Mouse (Mus musculus): ENCODE results near the gene Atp6v0d1.
A peak's percentile ranks its signal among the peaks of the same experiment; 100 is the strongest.
"Not testable (repeated sequence)": the region's sequence is repeated elsewhere in the genome, so short reads cannot be mapped to it uniquely, and the experiment has no call there.

The Atp6v0d1 gene

DNA sequence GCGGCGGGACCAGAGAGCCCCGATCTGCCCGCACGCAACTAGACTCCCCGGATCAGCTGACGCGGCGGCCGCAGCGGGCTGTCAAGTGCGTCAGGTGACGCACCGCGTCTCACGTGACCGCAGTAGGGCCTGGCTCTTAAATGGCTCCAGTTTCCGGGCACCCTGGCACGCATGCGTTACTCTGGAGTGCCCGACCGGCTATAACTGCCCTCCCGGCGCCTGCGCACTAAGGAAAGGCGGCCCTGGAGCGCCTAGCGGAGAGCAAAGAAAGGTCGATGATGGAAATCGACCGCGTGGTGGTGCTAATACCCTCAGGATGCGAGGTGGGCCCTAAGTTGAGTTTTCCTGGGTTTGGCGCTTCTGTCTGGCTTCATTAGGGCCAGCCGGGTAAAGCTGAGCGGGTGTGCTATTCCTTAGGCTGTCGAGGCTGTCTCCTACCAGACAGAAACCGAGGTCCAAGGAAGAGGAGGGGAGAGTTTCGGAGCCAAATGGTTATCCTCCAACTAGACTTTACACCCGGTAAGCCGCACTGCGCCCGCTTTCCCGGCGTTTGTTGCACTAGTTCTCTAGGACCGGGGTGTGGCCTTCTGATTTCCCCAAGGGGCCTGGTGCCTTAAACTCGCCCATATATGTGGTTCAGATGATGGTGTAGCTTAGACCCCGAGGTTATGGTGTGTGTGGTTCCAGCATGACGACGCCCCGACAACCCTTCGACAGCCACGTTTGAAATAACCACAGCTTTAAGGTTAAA is at the start of gene Atp6v0d1:
Gene Atp6v0d1 (minus strand): TSS at position 96 of the 751 bp plus-strand sequence.
- peak; percentile 100 for DNase-seq (ENCODE audit: low read depth)

DNA sequence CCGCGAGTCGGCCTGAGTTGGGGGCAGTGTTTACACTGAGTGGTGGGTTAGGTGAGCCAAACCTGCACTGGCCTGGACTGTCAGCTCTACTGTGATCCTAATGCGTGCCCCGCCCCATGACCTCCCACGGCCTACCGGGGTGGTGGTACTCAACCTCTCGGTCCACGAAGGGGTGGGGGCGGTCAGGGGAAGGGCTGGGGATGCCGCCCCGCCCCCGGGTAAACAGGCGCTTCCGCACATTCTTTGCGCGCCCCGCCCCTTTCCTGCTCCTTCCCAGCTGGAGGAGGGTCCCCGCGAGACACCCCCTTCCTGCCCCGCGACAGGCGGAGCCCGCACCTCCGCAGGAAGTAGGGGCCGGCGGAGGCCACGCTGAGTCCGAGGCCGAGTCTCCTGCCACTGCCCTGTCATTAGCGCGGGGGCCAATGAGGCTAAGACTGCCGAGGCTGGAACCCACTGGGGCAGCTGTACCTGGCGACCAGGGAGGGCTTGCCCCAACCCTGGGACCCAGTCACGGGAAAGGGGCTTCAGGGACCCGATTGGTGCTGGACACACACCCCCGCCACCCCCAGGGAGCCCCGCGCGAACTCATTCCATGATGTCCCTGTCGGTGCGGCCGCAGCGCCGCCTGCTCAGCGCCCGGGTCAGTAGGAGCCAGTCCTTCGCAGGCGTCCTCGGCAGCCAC is 48.1 kb upstream of the Atp6v0d1 start:
- no peak for DNase-seq (ENCODE audit: low read depth)

DNA sequence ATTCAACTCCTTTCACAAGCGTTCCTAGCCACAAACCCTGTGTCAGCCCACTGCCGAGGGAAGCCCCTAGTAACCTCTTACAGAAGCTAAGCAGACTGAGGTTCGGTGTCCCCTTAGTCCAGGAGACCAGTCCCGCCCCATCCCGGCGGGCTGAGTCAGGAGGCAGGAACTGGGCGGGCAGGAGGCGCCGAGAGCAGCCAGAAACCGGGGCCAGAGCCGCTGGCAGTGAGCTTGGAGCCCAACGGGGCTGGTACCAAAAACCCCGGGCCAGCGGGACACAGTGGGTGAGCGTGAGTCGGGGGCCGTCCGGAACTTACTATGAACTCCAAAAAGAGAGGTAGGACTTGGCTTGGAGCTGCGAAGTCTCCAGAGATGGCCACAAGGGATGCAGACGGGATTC is 47.2 kb upstream of the Atp6v0d1 start:
- peak; percentile 67 for DNase-seq (ENCODE audit: low read depth)

DNA sequence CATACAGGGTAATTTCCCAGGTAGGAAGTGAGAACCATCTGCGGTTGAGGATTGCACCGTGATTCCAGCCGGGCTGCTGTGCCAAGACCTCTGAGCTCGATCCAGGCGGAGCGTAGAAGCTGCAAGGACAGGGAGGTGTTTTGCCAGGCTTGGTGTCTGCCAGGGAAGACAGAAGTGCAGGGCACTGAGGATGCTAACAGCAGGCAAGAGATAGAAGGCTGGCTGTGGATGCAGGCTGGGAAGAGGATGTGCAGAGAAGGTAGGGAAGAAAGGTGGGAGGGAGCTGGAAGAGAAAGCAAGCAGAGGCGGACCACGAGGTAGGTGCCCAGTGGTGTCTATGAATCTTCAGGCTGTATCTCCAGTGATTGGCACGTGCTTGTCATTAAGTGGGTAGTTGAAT is 46.0 kb upstream of the Atp6v0d1 start:
- DNase-seq (ENCODE audit: low read depth) = no peak

DNA sequence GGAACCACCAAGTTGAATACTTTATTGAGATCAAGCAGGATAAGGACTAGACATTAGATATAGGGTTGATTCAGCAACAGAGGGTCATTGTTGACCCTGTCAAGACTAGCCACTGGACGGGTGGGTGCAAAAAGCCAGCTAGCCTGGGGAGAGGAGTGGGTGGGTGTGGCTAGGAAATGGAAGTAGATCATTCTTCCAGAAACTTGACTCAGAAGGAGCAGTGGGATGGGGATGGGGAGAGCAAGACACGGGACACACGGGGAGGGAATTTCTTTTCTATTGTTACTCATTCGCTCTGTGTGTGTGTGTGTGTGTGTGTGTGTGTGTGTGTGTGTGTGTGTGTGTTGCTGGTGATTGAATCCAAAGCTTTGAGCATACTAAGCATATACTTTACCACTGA is 43.9 kb upstream of the Atp6v0d1 start:
- DNase-seq (ENCODE audit: low read depth) = peak; percentile 25

DNA sequence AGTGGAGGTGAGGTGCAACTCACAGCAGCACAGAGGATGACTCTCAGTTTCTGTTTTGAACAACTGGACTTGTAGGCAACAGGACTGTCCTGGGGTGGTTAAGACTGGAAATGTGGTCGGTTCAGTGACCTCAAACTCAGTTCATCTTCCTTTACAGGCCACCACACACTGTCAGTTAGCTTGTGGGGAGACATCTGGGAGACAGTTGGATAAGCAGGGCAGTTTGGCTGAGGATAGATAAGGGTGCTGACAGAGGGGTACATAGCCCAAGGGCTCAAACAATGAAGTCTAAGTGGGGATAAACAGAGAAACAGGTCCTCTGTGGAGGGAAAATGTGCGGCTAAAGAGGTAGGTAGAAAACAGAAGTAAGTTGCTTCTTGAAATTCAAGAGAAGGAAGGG is 43.5 kb upstream of the Atp6v0d1 start:
- no peak for DNase-seq (ENCODE audit: low read depth)

DNA sequence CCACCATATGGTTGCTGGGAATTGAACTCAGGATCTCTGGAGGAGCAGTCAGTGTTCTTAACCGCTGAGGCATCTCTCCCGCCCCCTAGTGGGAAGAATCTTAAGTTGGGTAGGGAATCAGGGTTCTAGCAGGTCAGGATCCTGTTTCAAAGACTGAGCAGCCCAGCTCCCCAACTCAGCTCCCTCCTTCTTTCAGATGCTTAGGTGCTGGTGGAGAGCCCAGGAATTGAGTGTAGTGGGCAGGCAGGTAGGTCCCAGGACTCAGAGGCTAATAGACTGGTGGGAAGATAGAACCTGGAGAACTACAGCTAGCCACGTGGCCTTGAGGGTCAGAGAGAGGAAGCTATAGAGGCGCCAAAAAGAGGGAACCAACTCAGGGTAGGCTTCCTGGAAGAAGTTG is 41.8 kb upstream of the Atp6v0d1 start:
- peak; percentile 68 for DNase-seq (ENCODE audit: low read depth)

DNA sequence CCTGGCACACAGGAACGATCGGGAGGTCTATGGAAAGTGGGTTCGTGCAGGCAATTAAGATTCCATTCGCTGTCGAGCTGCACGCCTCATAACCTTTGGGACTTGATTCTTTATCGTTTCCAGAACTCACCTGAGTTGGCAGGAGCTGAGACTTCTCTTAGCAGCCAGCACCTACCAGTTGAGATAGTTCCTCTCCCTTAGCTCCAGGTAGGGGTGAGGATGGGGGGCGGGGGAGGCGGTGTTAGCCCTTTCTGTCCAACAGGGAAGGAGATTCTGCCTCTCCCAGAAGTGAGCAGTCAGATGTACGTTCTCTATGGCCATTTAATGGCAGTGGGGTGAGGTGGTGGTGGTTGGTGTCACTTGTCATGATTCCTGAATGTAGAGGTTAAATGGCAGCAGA is 41.2 kb upstream of the Atp6v0d1 start:
- DNase-seq (ENCODE audit: low read depth) = no peak

DNA sequence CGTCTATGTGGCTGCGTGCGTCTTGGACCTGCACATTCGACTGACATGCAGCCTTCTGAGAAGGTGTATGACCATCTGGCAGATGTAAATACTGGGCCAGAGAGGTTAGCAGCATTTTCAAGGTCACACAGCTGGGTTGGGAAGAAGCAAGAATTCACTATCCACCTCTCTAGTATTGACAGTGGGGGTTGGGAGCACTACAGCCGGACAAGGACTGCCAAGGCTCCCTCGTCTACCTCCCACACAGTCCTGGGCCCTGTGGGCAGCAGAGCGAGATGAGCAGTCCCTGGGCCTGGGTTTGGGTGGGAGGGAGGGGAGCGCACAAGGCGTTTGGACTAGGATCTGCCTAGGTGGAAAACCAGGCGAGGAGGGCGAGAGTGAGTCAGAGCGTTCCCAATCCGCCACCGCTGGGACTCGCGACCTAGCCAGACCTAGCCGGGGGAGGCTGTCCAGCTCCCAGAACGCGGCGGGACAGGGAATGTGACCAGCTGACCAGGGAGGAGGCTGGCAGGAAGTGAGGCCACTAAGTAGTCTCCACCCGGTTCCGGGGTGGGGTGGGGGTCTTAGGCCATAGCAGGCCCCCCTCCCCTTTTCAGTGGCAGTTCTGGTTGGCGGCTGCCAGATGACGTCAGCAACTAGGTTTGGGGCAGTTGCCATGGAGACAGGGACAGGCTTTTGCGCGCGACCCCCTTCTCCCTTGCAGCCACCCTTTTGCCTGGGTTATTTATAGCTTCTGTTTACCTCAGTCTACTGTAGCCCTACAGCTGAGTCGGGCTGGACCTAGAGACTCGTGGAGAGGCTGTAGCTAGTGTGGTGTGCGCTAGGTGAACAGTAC is 40.6 kb upstream of the Atp6v0d1 start:
- peak; percentile 79 for DNase-seq (ENCODE audit: low read depth)

DNA sequence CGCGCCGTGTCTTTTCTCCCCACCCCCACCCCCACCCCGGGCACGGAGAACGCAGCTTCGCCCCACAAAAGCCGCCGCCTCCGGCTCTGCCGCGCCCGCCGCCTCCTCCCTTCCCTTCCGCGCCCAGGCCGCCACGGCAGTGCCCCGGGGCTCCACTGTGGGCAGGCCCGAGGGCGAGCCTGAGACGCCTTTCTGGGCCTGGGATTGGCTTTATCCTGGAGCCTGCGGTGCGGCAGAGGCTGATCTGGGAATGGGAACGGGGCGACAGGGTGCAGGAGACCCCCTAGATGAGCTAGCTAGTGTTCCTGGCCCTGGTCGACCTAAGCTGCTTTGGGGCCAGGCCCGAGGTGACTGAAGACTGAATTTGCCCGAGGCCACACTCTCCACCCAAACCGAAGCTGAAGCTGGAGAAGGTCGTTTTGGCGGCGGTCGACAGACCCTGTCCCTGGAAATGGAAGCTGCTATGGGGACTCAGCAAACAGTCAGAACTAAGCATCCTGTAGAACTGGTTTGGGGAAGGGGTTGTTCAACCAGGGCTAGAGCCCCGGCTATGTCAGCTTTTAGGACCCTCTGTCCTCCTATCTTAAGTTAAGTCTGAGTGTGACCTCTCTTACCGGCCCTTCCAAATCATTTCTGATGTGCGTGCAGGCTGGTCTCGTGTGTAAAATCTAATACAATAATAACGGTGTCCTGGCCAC is 39.8 kb upstream of the Atp6v0d1 start:
- DNase-seq (ENCODE audit: low read depth) = peak; percentile 58

DNA sequence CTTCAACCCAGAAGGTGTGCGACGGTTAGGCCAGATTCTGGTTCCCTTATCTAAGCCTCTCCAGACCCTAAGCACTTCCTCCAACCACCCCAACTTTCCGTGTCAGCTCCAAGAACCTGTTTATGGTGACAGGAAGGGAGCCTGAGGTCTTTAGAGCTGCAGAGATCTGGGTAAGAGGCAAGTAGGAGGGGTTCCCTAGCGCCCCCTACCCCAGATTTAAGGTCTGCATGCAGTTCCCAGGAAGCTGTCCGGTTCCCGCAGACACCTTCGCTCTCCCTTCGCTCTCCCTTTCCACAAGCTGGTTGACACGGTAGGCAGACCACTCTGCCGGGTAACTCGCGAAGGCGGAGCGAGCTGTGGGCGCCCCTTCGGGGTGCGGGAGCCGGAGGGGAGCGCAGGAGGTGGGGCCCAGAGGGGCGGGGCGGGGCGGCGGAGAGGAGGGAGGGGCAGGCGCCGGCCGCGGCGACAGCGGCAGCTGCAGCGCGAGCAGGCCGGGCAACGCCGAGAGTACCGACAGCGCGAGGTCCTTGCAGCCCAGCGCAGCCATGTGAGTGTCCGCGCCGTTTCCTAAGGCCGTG is 39.0 kb upstream of the Atp6v0d1 start, which contains the start of gene Ripor1:
Gene Ripor1 (plus strand): TSS at position 452 of the 578 bp plus-strand sequence.
- DNase-seq (ENCODE audit: low read depth) = peak; percentile 85

DNA sequence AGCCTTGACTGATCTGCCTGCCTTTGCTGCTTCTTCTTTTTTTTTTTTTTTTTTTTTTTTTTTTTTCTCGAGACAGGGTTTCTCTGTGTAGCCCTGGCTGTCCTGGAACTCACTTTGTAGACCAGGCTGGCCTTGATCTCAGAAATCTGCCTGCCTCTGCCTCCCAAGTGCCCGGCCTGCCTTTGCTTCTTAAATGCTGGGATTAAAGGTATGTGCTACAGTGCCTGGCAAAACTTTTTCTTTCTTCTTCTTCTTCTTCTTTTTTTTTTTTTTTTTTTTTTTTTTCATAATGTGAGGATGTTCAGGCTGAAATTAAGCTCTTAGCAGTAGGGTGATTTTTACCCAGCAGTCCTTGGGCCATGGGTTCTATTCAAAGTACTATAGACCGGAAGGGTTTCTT is 36.7 kb upstream of the Atp6v0d1 start:
- not testable (repeated sequence) for DNase-seq (ENCODE audit: low read depth)

DNA sequence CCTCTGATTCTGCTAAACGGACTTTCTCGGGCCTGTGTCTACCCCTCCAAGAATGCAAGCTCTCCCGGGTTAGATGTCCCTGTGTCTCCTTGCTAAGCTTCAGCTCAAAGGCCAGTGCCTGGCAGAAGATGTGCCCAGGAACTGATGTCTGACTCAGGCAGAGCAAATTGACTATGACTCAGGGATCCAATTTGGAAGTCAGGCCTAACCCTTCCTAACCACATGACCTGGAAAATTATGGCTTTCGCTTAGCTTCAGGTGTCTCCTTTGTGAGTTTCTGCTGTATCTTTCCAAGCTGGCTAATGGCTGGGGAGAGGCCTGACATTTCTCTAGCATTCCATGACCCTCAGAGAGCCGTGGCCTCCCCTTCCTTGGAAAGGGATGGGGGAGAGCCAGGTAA is 35.5 kb upstream of the Atp6v0d1 start:
- peak; percentile 71 for DNase-seq (ENCODE audit: low read depth)

DNA sequence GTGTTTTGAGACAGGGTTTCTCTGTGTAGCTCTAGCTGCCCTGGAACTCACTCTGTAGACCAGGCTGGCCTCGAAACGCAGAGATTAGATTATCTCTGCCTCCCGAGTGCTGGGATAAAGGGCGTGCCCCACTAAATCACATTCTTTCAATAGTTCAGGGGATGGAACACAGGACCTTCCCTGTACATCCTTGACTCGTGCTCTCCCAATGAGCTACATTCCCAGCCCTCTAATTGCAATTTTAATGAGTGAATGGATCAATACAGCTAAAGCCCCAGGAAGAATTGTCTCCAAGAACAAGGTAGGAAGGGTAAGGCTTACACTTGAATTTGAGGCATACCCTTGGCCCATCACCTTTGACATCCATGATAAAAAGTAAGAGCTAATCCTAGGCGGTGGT is 32.9 kb upstream of the Atp6v0d1 start:
- no peak for DNase-seq (ENCODE audit: low read depth)

DNA sequence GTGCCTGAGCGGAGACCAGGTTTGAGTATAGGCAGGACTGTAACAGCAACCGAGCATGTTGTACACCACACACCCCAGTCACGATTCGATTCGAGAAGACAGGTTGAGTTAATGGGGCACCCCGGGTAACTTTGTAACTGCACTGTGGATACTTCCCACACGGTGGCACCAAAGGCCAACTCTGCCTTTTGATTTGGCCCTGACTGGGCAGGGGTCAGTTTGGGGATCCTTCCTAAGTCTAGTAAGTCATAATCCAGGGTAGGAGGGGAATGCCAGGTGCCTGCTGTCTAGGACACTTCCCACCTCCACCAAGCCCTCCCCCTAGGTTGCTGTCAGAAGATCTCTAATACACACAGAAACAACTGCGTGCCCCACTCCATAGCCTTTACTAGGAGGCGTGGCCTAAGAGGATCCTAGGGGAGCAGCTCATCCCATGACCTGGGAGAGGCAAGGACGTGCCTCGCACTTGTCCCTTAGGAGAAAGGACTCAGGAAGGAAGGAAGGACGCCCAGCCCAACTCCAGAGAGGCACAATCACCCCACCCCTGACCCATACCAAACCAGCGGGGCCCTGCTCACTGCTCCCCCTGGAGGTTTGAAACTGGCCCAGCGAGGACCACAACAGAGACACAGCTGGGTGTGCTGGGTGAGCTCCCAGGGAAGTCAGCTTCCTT is 30.7 kb upstream of the Atp6v0d1 start:
- DNase-seq (ENCODE audit: low read depth) = peak; percentile 75

DNA sequence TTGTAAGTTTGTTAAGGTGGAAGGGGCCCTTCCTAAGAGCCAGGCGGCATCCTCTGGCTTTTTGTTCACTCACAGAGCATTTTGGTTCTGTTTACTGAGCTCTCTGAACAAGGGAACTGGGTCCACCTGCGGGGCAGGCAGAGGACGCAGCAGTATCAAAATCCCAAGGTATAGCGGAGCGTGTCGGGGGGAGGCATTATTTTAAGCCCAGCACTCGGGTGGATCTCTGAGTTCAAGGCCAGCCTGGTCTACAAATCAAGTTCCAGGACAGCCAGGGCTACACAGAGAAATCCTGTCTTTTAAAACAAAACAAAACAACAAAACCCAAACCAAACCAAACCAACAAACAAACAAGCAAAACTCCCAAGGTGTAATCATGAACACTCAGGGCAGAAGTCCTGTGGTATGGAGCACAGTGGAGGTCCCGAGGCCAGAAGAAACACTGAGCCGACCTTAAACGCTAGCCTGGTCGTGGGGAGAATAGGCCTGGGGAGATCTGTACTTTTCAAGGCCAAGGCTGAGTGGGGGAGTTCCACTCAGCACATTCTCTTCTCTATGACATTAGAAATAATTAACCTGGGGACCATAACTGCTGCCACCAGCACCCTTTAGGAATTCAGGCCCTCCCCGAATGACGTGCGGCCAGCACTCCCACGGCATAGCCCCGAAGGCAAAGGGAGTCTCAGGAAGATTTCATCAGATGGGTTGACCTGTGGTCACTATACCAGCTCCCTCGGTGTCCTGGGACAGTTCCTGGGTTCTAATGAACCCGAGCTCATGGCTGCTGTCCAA is 28.8 kb upstream of the Atp6v0d1 start:
- DNase-seq (ENCODE audit: low read depth) = no peak

DNA sequence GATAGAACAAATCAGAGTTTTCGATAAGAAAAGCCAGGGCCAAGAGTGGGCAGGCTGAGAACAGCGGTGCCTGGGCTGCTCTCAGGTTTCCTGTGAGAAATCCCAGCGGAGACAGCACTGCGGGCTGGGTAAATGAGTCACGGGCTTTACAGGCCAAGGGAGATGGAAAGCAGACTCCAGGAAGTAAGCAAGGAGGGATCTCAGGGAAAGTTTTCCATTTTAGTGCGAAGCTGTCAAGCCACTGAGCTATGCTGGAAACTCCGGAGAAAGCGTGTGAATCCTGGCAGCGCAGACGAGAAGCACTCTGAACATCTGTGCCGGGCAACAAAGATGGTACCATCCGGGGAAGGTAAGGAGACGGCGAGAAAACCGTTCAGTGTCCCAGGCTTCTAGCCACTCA is 28.0 kb upstream of the Atp6v0d1 start:
- DNase-seq (ENCODE audit: low read depth) = peak; percentile 94

DNA sequence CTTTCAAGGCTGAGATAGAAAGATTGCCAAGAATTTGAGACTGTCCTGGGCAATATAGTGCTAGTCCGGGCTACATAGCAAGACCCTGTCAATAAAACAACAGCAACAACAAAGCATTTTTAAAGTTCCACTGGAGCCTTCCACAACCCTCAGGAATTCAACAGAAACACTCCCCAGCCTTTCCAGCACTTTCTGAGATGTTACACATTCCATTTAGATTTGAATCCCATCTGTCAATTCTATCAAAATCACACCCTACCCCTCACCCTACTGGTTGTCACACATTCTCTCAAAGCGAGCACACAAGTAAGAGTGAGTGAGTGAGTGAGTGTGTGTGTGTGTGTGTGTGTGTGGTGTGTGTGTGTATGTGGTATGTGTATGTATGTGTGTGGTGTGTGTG is 26.6 kb upstream of the Atp6v0d1 start:
- DNase-seq (ENCODE audit: low read depth) = peak; percentile 60

DNA sequence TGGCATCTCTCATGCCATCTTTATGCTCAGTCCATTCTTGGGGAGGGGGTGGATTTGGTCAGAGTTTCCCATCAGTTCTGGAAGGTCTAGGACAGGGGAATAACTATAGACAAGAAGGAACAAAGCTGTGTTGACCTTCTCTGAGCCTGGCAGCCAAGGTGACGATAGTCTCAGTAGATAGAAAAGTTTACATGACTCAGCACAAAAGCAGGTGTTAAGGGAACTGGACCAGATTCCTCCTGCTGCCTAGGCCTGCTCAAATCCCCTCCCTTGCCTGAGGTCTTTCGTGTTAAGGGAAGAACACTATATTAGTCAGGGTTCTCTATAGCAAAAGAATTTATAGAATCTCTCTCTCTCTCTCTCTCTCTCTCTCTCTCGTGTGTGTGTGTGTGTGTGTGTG is 13.9 kb upstream of the Atp6v0d1 start:
- DNase-seq (ENCODE audit: low read depth) = peak; percentile 36

DNA sequence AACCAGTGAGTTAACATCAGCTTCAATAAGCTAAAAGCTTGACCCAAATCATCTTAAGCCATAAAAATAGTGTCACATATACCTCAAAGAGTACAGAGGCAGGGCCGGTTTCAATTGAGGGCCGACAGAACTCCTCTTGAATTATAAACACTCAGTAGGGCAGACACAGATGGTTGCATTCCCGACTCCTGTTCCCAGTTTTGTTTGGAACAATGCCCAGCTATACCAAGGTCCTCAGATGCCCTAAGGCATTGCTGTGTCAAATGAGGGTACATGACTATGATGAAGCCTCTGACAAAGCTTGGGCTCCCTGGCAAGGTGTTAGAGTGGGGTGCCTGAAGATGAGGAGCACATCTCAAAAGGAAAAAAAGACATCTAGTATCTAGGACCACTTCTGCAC is 9.7 kb upstream of the Atp6v0d1 start:
- peak; percentile 38 for DNase-seq (ENCODE audit: low read depth)

All from NIH3T3 (cell line).